Mouse (Mus musculus): ENCODE measurements around the gene Pcbp3. TPM values are rescaled to one million over a fixed set of nuclear protein-coding genes. Genes with fewer than 3 reads are reported as not detected.

The Pcbp3 gene
- polyA plus RNA-seq, 1 experiment from 2014 or later: 6.9 TPM

GRCm38 (mm10) chr10:76881900-76882299, 79.8 kb downstream of the Pcbp3 start:
- H3K27ac ChIP-seq (ENCODE audit: low read depth, low read length): no peak overlapping the region
- H3K9me3 ChIP-seq (replicated peaks; ENCODE audit: control insufficient read depth, low read length): no peaks in the 10 kb centered on the region
- H3K27me3 ChIP-seq (ENCODE audit: control insufficient read depth, insufficient read depth, low read length): no peaks in the 10 kb centered on the region
- H3K4me1 ChIP-seq (ENCODE audit: control insufficient read depth, insufficient read depth, low read length): no peaks in the 10 kb centered on the region
- no peak for ATAC-seq (replicated peaks; ENCODE audit: insufficient number of reproducible peaks, low FRiP score, low TSS enrichment)
- H3K4me2 ChIP-seq: no peak overlapping the region
- H3K36me3 ChIP-seq (ENCODE audit: control insufficient read depth, insufficient read depth, low read length): no peaks in the 10 kb centered on the region
- H3K4me3 ChIP-seq (ENCODE audit: low read depth, low read length): no peak overlapping the region
- H3K9ac ChIP-seq (ENCODE audit: low read depth, low read length): no peak overlapping the region
- 54% methylated on average over 5 of the region's 5 CpGs for WGBS (ENCODE audit: insufficient replicate concordance)

- H3K9me3 ChIP-seq (replicated peaks; ENCODE audit: control insufficient read depth, low read length): no peaks in the 10 kb centered on the region
- no peaks in the 10 kb centered on the region for H3K27me3 ChIP-seq (ENCODE audit: control insufficient read depth, insufficient read depth, low read length)
- 76% methylated on average over 6 of the region's 6 CpGs for WGBS (ENCODE audit: insufficient replicate concordance)
- H3K27ac ChIP-seq (ENCODE audit: low read depth, low read length): no peak overlapping the region
- H3K4me2 ChIP-seq: no peak overlapping the region
- 0 out of 2 replicates have a peak, but pooled peaks cover 3% of the 10 kb centered on the region for H3K4me1 ChIP-seq (ENCODE audit: control insufficient read depth, insufficient read depth, low read length)
- ATAC-seq (replicated peaks; ENCODE audit: insufficient number of reproducible peaks, low FRiP score, low TSS enrichment): no peak
- no peak overlapping the region for H3K9ac ChIP-seq (ENCODE audit: low read depth, low read length)
- H3K4me3 ChIP-seq (ENCODE audit: low read depth, low read length): no peak overlapping the region
- no peaks in the 10 kb centered on the region for H3K36me3 ChIP-seq (ENCODE audit: control insufficient read depth, insufficient read depth, low read length)
Observed at GRCm38 (mm10) chr10:76875310-76875709, 86.4 kb downstream of the Pcbp3 start.

GRCm38 (mm10) chr10:76874879-76875278, 86.8 kb downstream of the Pcbp3 start:
- Histone ChIP-seq H3K4me1 (ENCODE audit: control insufficient read depth, insufficient read depth, low read length) (0 out of 2 replicates have a peak, but pooled peaks cover 3% of the 10 kb centered on the region), H3K36me3 (ENCODE audit: control insufficient read depth, insufficient read depth, low read length) (no peaks in the 10 kb centered on the region), H3K4me2 (no peak overlapping the region), H3K27me3 (ENCODE audit: control insufficient read depth, insufficient read depth, low read length) (no peaks in the 10 kb centered on the region), H3K27ac (ENCODE audit: low read depth, low read length) (no peak overlapping the region), H3K4me3 (ENCODE audit: low read depth, low read length) (no peak overlapping the region), H3K9me3 (replicated peaks; ENCODE audit: control insufficient read depth, low read length) (no peaks in the 10 kb centered on the region), H3K9ac (ENCODE audit: low read depth, low read length) (no peak overlapping the region)
- ATAC-seq (replicated peaks; ENCODE audit: insufficient number of reproducible peaks, low FRiP score, low TSS enrichment): no peak
- WGBS (ENCODE audit: insufficient replicate concordance): 76% methylated on average over 5 of the region's 5 CpGs

GRCm38 (mm10) chr10:76874398-76874797, 87.3 kb downstream of the Pcbp3 start:
- 0 out of 2 replicates have a peak, but pooled peaks cover 3% of the 10 kb centered on the region for H3K4me1 ChIP-seq (ENCODE audit: control insufficient read depth, insufficient read depth, low read length)
- no peaks in the 10 kb centered on the region for H3K36me3 ChIP-seq (ENCODE audit: control insufficient read depth, insufficient read depth, low read length)
- 63% methylated on average over 1 of the region's 1 CpGs for WGBS (ENCODE audit: insufficient replicate concordance)
- no peak overlapping the region for H3K27ac ChIP-seq (ENCODE audit: low read depth, low read length)
- no peaks in the 10 kb centered on the region for H3K27me3 ChIP-seq (ENCODE audit: control insufficient read depth, insufficient read depth, low read length)
- H3K9me3 ChIP-seq (replicated peaks; ENCODE audit: control insufficient read depth, low read length): no peaks in the 10 kb centered on the region
- no peak overlapping the region for H3K9ac ChIP-seq (ENCODE audit: low read depth, low read length)
- no peak for ATAC-seq (replicated peaks; ENCODE audit: insufficient number of reproducible peaks, low FRiP score, low TSS enrichment)
- no peak overlapping the region for H3K4me3 ChIP-seq (ENCODE audit: low read depth, low read length)
- H3K4me2 ChIP-seq: no peak overlapping the region

GRCm38 (mm10) chr10:76873948-76874347, 87.7 kb downstream of the Pcbp3 start:
- H3K27ac ChIP-seq (ENCODE audit: low read depth, low read length): no peak overlapping the region
- WGBS (ENCODE audit: insufficient replicate concordance): 65% methylated on average over 10 of the region's 10 CpGs
- no peak overlapping the region; the same call in 1 of the 2 replicates for H3K4me2 ChIP-seq
- no peak overlapping the region for H3K4me3 ChIP-seq (ENCODE audit: low read depth, low read length)
- H3K9me3 ChIP-seq (replicated peaks; ENCODE audit: control insufficient read depth, low read length): no peaks in the 10 kb centered on the region
- 0 out of 2 replicates have a peak, but pooled peaks cover 3% of the 10 kb centered on the region for H3K4me1 ChIP-seq (ENCODE audit: control insufficient read depth, insufficient read depth, low read length)
- H3K36me3 ChIP-seq (ENCODE audit: control insufficient read depth, insufficient read depth, low read length): no peaks in the 10 kb centered on the region
- H3K9ac ChIP-seq (ENCODE audit: low read depth, low read length): no peak overlapping the region
- no peak for ATAC-seq (replicated peaks; ENCODE audit: insufficient number of reproducible peaks, low FRiP score, low TSS enrichment)
- no peaks in the 10 kb centered on the region for H3K27me3 ChIP-seq (ENCODE audit: control insufficient read depth, insufficient read depth, low read length)

GRCm38 (mm10) chr10:76872736-76873135, 89.0 kb downstream of the Pcbp3 start:
- Histone ChIP-seq H3K27me3 (ENCODE audit: control insufficient read depth, insufficient read depth, low read length) (no peaks in the 10 kb centered on the region), H3K36me3 (ENCODE audit: control insufficient read depth, insufficient read depth, low read length) (no peaks in the 10 kb centered on the region), H3K4me2 (no peak overlapping the region), H3K9ac (ENCODE audit: low read depth, low read length) (no peak overlapping the region), H3K9me3 (replicated peaks; ENCODE audit: control insufficient read depth, low read length) (no peaks in the 10 kb centered on the region), H3K4me3 (ENCODE audit: low read depth, low read length) (no peak overlapping the region), H3K27ac (ENCODE audit: low read depth, low read length) (no peak overlapping the region), H3K4me1 (ENCODE audit: control insufficient read depth, insufficient read depth, low read length) (0 out of 2 replicates have a peak, but pooled peaks cover 3% of the 10 kb centered on the region)
- WGBS (ENCODE audit: insufficient replicate concordance): 67% methylated on average over 8 of the region's 8 CpGs
- no peak for ATAC-seq (replicated peaks; ENCODE audit: insufficient number of reproducible peaks, low FRiP score, low TSS enrichment)

- H3K36me3 ChIP-seq (ENCODE audit: control insufficient read depth, insufficient read depth, low read length): no peaks in the 10 kb centered on the region
- H3K27ac ChIP-seq (ENCODE audit: low read depth, low read length): no peak overlapping the region
- no peaks in the 10 kb centered on the region for H3K4me1 ChIP-seq (ENCODE audit: control insufficient read depth, insufficient read depth, low read length)
- H3K9me3 ChIP-seq (replicated peaks; ENCODE audit: control insufficient read depth, low read length): no peaks in the 10 kb centered on the region
- no peak for ATAC-seq (replicated peaks; ENCODE audit: insufficient number of reproducible peaks, low FRiP score, low TSS enrichment)
- no peak overlapping the region for H3K4me2 ChIP-seq
- no peak overlapping the region for H3K4me3 ChIP-seq (ENCODE audit: low read depth, low read length)
- no peaks in the 10 kb centered on the region for H3K27me3 ChIP-seq (ENCODE audit: control insufficient read depth, insufficient read depth, low read length)
- no peak overlapping the region for H3K9ac ChIP-seq (ENCODE audit: low read depth, low read length)
Observed at GRCm38 (mm10) chr10:76865936-76866335, 95.8 kb downstream of the Pcbp3 start.

GRCm38 (mm10) chr10:76860998-76861397, 100.7 kb downstream of the Pcbp3 start:
- H3K4me1 ChIP-seq (ENCODE audit: control insufficient read depth, insufficient read depth, low read length): no peaks in the 10 kb centered on the region
- H3K4me3 ChIP-seq (ENCODE audit: low read depth, low read length): no peak overlapping the region
- 71% methylated on average over 3 of the region's 3 CpGs for WGBS (ENCODE audit: insufficient replicate concordance)
- H3K9ac ChIP-seq (ENCODE audit: low read depth, low read length): no peak overlapping the region
- no peaks in the 10 kb centered on the region for H3K27me3 ChIP-seq (ENCODE audit: control insufficient read depth, insufficient read depth, low read length)
- ATAC-seq (replicated peaks; ENCODE audit: insufficient number of reproducible peaks, low FRiP score, low TSS enrichment): no peak
- no peaks in the 10 kb centered on the region for H3K9me3 ChIP-seq (replicated peaks; ENCODE audit: control insufficient read depth, low read length)
- no peaks in the 10 kb centered on the region for H3K36me3 ChIP-seq (ENCODE audit: control insufficient read depth, insufficient read depth, low read length)
- H3K4me2 ChIP-seq: no peak overlapping the region
- no peak overlapping the region for H3K27ac ChIP-seq (ENCODE audit: low read depth, low read length)

- no peak for ATAC-seq (replicated peaks; ENCODE audit: insufficient number of reproducible peaks, low FRiP score, low TSS enrichment)
- no peaks in the 10 kb centered on the region for H3K36me3 ChIP-seq (ENCODE audit: control insufficient read depth, insufficient read depth, low read length)
- H3K9me3 ChIP-seq (replicated peaks; ENCODE audit: control insufficient read depth, low read length): no peaks in the 10 kb centered on the region
- no peak overlapping the region for H3K27ac ChIP-seq (ENCODE audit: low read depth, low read length)
- no peaks in the 10 kb centered on the region for H3K4me1 ChIP-seq (ENCODE audit: control insufficient read depth, insufficient read depth, low read length)
- no peak overlapping the region for H3K4me3 ChIP-seq (ENCODE audit: low read depth, low read length)
- no peak overlapping the region for H3K9ac ChIP-seq (ENCODE audit: low read depth, low read length)
- H3K27me3 ChIP-seq (ENCODE audit: control insufficient read depth, insufficient read depth, low read length): no peaks in the 10 kb centered on the region
- H3K4me2 ChIP-seq: no peak overlapping the region
- WGBS (ENCODE audit: insufficient replicate concordance): 79% methylated on average over 12 of the region's 12 CpGs
Observed at GRCm38 (mm10) chr10:76859355-76860127, 102.1 kb downstream of the Pcbp3 start.

Data from heart, embryonic 11.5 days (tissue).